Mouse (Mus musculus) gastrocnemius, adult 2 months (tissue): ENCODE data around the gene Syt7. TPM values are rescaled to one million over a fixed set of nuclear protein-coding genes. Genes with fewer than 3 reads are reported as not detected.

Source experiments
- DNase-seq: peaks from one replicate; pipeline ENCODE4 v3.0.0; 2022
- H3K27ac ChIP-seq: fragments of 200-600 bp; 2 replicates; pipeline ENCODE4 v1.8.1; 2022; ENCODE audit warnings: mild to moderate bottlenecking
- H3K4me3 ChIP-seq: fragments of 200-600 bp; 2 replicates; pipeline ENCODE4 v1.8.1; 2022; ENCODE audit warnings: mild to moderate bottlenecking, moderate library complexity
- CTCF ChIP-seq: fragments of 200-600 bp; IDR thresholded peaks from 2 replicates; pipeline ENCODE4 v1.8.1; 2022; ENCODE audit warnings: antibody characterized with exemption, mild to moderate bottlenecking, moderate library complexity
- intact Hi-C: fragments of 180-260 bp; cut with DNase I; formaldehyde crosslinking; loops from one replicate; pipeline ENCODE4 v1.15.1; 2025
- total RNA-seq, 2 experiments: library from RNA; stranded (reverse); gene quantifications; 2 replicates each; pipeline ENCODE4 v1.2.3; 2021

Syt7 gene
- total RNA-seq, 2 experiments from 2014 or later: 3.1 to 4.0 TPM

- intact Hi-C loops: no loop called here
- no peak for DNase-seq
- Histone ChIP-seq H3K4me3 (no peak overlapping the region), H3K27ac (no peak overlapping the region)
- TF ChIP-seq CTCF: no peak
These were observed 44.3 kb downstream of the Syt7 start for GRCm38 (mm10) chr19:10433225-10433624.

- Histone ChIP-seq H3K27ac (no peak overlapping the region), H3K4me3 (no peak overlapping the region)
- no peak for TF ChIP-seq CTCF
- DNase-seq: peak; percentile 60
- intact Hi-C loops: no loop called here
These were observed 45.1 kb downstream of the Syt7 start for GRCm38 (mm10) chr19:10433879-10434540.

- Histone ChIP-seq H3K27ac (no peak overlapping the region), H3K4me3 (no peak overlapping the region)
- intact Hi-C loops: loop anchor here (5.0 kb wide), 2 partner anchors 43 to 178 kb away; no protein-coding TSS in a partner anchor
- DNase-seq: no peak
- TF ChIP-seq CTCF: no peak
These were observed 46.0 kb downstream of the Syt7 start for GRCm38 (mm10) chr19:10434927-10435326.

- Histone ChIP-seq H3K4me3 (no peak overlapping the region), H3K27ac (no peak overlapping the region)
- TF ChIP-seq CTCF: peak; percentile 83
- DNase-seq: peak; percentile 63
- intact Hi-C loops: loop anchor here (5.0 kb wide), 2 partner anchors 44 to 179 kb away; no protein-coding TSS in a partner anchor
These were observed 47.0 kb downstream of the Syt7 start for GRCm38 (mm10) chr19:10435908-10436307.

GRCm38 (mm10) chr19:10436726-10437125, 47.8 kb downstream of the Syt7 start:
- intact Hi-C loops: loop anchor here (5.0 kb wide), 2 partner anchors 44 to 179 kb away; no protein-coding TSS in a partner anchor
- Histone ChIP-seq H3K4me3 (no peak overlapping the region), H3K27ac (no peak overlapping the region)
- no peak for TF ChIP-seq CTCF
- no peak for DNase-seq

- H3K27ac ChIP-seq: no peak overlapping the region
- 0 out of 2 replicates have a peak, but pooled peaks have one; percentile 12 for TF ChIP-seq CTCF
- intact Hi-C loops: loop anchor here (5.0 kb wide), 2 partner anchors 45 to 180 kb away; no protein-coding TSS in a partner anchor
- no peak for DNase-seq
- H3K4me3 ChIP-seq: no peak overlapping the region
These were observed 48.6 kb downstream of the Syt7 start for GRCm38 (mm10) chr19:10437521-10437920.

GRCm38 (mm10) chr19:10444685-10445369, 55.9 kb downstream of the Syt7 start:
- DNase-seq: no peak
- no peak overlapping the region for H3K27ac ChIP-seq
- TF ChIP-seq CTCF: no peak
- intact Hi-C loops: no loop called here
- no peak overlapping the region for H3K4me3 ChIP-seq

GRCm38 (mm10) chr19:10448275-10448674, 59.4 kb downstream of the Syt7 start:
- H3K4me3 ChIP-seq: no peak overlapping the region
- intact Hi-C loops: no loop called here
- no peak for DNase-seq
- no peak overlapping the region for H3K27ac ChIP-seq
- no peak for TF ChIP-seq CTCF

GRCm38 (mm10) chr19:10449190-10449589, 60.3 kb downstream of the Syt7 start:
- DNase-seq: no peak
- Histone ChIP-seq H3K4me3 (no peak overlapping the region), H3K27ac (no peak overlapping the region)
- no peak for TF ChIP-seq CTCF
- intact Hi-C loops: no loop called here

GRCm38 (mm10) chr19:10449708-10450107, 60.8 kb downstream of the Syt7 start:
- intact Hi-C loops: loop anchor here (1.0 kb wide), 1 partner anchor 37 kb away; no protein-coding TSS in a partner anchor
- DNase-seq: peak; percentile 58
- TF ChIP-seq CTCF: peak; percentile 90; the same call in 1 of the 2 replicates
- Histone ChIP-seq H3K27ac (no peak overlapping the region), H3K4me3 (no peak overlapping the region)

GRCm38 (mm10) chr19:10454718-10455436, 66.0 kb downstream of the Syt7 start:
- intact Hi-C loops: no loop called here
- no peak for TF ChIP-seq CTCF
- no peak for DNase-seq
- Histone ChIP-seq H3K4me3 (no peak overlapping the region), H3K27ac (no peak overlapping the region)

GRCm38 (mm10) chr19:10455437-10455806, 66.5 kb downstream of the Syt7 start:
- intact Hi-C loops: no loop called here
- DNase-seq: no peak
- Histone ChIP-seq H3K27ac (no peak overlapping the region), H3K4me3 (no peak overlapping the region)
- TF ChIP-seq CTCF: no peak
